Mouse (Mus musculus) granulocyte monocyte progenitor cell, adult 5-6 weeks (primary cell): Measurements from ENCODE around the gene Tnmd. TPM values are rescaled to one million over a fixed set of nuclear protein-coding genes. Genes with fewer than 3 reads are reported as not detected.
A peak's percentile ranks its signal among the peaks of the same experiment; 100 is the strongest.

Experiments used
- ATAC-seq: replicated peaks from 2 replicates; pipeline ENCODE4 v1.8.0; 2016; ENCODE audit warnings: mild to moderate bottlenecking, moderate TSS enrichment, inconsistent platforms; ENCODE audit not compliant: poor library complexity, severe bottlenecking
- total RNA-seq, 2 experiments: library from RNA; stranded (forward) in 1 of 2; stranded (reverse) in 1 of 2; fragments of 200-712, 200-1000 nt in 1 of 2; fragments of >200 nt in 1 of 2; fragmentation: Nextera tagmentation in 1 of 2; gene quantifications; 2 replicates each; pipeline ENCODE4 v1.2.3; 2014 to 2017

Tnmd gene
- total RNA-seq (2014; fragmentation: Nextera tagmentation) (not detected in 2 replicates), total RNA-seq (2017) (not detected in 2 replicates)

DNA sequence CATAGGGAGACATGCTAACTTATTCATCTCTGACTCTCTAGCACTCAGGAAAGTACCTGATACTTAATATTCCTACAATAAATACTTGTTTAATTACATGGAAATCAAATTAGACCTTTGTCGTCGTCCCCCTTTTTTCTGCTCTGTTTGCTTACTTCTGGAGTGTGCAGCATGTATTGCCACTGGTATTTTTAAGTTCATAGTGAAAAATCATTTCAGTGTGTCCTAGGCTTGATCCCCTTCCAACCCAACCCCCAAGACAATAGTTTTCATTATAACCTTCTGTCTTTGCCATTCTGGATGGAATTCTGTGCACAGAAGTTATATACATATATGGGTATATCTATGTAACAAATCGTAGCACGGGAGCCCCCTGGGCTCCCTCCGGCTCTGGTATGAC, at the start of gene Tnmd:
TSS of gene Tnmd (plus strand) at position 301 of the 400 bp plus-strand sequence.
- ATAC-seq = no peak

DNA sequence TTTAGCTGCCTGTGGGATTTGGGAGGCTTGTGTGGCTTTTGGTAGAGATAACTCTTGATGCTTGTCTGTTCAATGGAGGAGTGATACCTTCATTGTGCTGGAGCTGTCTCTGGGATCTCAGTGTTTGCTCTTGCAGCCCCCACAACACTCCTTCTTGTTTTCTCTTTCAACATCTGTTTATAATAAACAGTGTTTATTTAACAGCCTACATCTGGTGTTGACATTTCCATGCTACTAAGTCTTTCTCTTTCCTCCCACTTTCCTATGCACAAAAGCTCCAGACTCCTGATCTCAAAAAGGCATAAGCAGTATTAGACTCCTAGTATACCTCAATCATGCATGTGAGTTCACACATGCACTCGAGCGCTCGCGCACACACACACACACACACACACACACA, 2.9 kb downstream of the Tnmd start:
- no peak for ATAC-seq

DNA sequence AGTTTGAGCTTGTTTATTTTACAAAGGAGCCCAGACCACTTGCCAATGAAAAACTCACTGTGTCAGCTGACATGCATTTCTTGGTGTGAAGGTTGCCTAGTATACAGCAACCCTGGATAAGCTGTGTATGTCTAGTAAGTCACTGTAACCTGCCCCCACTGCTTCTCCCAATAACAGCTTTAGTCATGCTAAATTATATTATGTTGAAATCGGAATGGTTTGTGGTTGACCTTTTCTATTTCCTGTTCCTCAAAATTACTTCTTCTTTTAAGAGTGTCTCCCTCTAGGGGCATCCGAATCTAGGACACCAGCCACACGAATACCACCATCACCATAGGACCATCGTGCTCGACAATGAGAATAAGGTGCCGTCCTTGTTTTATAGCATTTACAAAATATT, 19.0 kb downstream of the Tnmd start:
- ATAC-seq = peak; percentile 99

DNA sequence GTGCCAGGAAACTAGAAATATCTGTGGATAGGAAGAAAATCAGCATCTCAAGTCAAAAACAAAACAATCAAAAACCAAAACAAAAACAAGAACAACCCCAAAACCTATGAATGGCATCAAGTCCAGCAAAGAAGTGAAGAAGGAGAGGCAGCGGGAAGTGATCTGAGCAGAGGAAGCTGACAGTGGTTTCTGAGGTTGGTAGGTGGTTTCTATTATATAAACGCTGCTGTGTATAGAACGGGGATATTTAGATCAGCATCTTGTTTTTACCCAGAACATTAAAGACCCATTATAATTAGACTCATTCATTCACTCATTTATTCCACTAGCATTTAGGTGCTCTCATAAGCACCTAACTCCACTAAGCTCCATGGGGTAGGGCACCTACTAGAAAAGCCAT, 36.5 kb downstream of the Tnmd start:
- ATAC-seq = peak; percentile 63

DNA sequence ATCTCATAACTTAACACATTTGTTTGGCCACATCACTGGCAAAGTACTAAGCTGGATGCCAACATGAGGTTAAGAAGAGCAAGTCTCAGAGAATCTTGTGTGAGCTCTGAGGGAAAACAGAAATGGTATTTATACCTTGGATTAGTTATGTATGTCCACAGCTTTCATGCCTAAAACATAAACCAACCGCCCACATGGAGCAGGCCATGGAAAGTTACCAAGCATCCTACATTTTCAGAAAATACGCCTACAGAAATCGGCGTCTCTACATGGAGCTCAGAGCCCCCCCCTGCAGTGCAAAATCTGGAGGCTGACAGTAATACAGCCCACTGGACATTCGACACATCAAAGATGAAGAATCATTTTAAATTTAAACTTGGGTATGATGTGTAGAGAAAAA, 37.3 kb downstream of the Tnmd start:
- ATAC-seq = no peak

DNA sequence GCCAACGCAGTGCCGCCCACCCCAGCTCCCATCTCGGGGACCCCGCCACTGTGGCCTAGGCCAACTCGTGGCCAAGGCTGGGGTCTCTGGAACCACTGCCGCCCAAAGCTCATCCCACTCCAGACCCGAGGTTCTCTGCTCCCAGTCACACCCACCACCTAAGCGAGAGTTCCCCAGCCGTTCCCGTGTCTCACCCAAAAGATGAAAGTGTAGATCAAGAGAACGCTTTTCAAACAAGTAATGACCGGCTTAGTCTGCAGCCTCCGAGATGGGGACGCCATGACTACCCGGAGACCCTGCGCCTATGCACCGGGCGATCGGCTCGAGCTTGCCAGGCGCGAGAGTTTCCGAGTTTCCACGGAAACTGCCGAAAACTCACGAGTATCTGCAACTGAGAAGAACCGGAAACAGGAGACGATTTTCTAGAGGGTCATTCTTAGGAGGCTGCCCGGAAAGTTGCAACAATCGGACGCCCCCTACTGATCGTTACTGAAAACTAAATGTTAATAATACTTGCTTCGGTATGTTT, 47.3 kb downstream of the Tnmd start, which contains the start of gene Tspan6:
TSS of gene Tspan6 (minus strand) at position 416 of the 529 bp plus-strand sequence.
- peak; percentile 96 for ATAC-seq

DNA sequence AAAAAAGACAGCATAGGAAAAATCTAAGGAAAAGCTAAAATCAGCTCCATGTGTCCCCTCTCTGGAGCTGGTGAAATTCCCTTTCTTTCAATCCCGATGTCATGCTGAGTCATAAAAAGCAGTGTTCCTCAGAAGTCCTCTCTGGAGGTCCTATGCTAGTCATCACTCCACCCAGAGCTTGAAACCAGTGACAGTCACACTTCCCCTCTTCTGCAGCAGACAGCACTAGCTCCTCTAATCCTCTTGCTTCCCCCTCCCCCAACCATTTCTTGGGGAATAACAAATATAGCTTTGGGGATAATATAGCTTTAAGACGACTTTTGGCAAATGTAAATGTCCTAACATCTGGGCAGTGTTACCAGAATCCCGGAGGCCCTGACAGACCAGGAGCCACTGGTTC, 57.5 kb downstream of the Tnmd start, which contains the start of gene Srpx2:
TSS of gene Srpx2 (plus strand) at position 166 of the 400 bp plus-strand sequence.
- ATAC-seq = no peak

DNA sequence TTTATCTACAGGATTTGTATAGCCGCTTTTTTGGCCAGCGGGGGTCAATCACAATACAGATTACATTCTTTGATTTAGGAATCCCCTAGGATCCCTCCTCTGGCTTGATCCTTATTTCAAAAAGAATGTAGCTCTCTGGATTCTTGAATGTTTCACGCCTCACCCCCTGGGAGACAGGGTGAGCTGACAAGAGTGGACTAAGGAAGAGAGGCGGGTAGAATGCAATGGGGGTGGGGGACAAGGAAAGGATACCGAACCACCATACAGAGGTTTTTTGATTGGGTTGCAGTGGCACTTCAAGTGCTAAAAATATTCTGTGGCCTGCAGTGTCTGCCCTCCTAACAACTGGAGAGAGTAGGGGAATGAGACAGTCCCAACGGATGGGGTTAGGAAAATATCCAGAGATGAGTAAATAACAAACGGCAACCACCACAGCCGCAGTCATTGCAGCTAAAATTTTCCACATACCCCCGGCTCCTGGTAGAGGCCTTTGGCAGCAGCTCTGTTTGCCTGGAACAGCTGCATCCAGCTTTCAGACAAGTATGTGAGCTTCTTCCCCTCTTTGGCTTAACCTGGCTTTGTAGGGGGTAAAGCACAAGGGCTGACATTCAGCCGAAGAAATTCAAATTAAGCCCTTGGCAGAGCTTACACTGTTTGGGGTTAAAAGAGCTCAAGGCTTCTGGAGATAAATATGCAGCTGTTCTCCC, 60.8 kb downstream of the Tnmd start:
- ATAC-seq = no peak

DNA sequence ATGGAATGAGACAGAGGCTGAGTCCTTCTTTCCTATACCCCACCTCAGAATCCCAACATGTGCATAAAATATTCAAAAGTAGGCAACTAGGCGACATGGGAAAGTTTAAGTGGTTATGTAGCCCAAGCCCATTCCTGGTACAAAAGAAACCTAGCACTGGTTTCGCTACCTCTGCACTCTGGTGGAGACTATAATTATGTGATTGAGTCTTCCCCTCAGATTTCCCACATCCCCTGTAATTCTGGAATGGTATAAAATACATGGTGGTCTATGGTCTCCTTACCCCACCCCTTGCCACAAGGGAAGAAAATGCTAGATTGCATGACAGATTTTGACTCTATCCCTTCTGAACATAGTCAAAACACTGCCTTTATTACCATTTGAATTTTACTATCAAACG, 62.2 kb downstream of the Tnmd start:
- ATAC-seq = no peak

DNA sequence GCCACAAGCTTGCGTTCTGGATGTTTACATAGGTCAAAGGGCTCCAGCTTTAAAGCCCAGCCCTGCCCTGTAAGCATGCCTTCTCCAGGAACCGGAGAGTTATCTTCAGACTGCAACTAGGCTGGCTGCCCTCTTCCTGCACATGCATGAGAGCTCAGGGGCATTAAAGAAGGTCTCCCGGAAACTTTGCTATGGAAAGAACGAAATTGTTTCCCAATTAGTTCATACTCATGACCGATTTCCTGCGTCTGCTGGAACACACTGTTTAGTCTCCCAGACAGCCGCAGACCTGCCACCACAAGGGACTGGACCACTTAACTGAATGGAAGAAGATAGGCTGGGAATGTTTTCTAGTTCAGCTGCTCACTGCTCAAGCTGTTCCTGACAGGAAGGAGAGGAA, 63.4 kb downstream of the Tnmd start:
- no peak for ATAC-seq

Other genes starting within 250 kb of the Tnmd start
- 0.32 TPM in 1 of 2 replicates, not detected in the other for gene Pcdh19, start 162.0 kb upstream of the Tnmd start, total RNA-seq (2014; fragmentation: Nextera tagmentation)
- not detected in 2 replicates for gene Pcdh19, start 162.0 kb upstream of the Tnmd start, total RNA-seq (2017)
- gene Tspan6, start 47.4 kb downstream of the Tnmd start, total RNA-seq (2014; fragmentation: Nextera tagmentation) = 1.6 TPM in 1 of 2 replicates, not detected in the other
- 2.3 TPM in 1 of 2 replicates, not detected in the other for gene Tspan6, start 47.4 kb downstream of the Tnmd start, total RNA-seq (2017)
- gene Srpx2, start 57.4 kb downstream of the Tnmd start, total RNA-seq (2014; fragmentation: Nextera tagmentation) = not detected in 2 replicates
- not detected in 2 replicates for gene Srpx2, start 57.4 kb downstream of the Tnmd start, total RNA-seq (2017)
- 1.5 and 1.7 TPM in 2 replicates for gene Sytl4, start 130.8 kb downstream of the Tnmd start, total RNA-seq (2014; fragmentation: Nextera tagmentation)
- gene Sytl4, start 130.8 kb downstream of the Tnmd start, total RNA-seq (2017) = 3.1 and 4.9 TPM in 2 replicates
- gene Cstf2, start 208.2 kb downstream of the Tnmd start, total RNA-seq (2014; fragmentation: Nextera tagmentation) = 50.0 and 59.7 TPM in 2 replicates
- gene Cstf2, start 208.2 kb downstream of the Tnmd start, total RNA-seq (2017) = 65.1 and 96.1 TPM in 2 replicates